Mouse (Mus musculus) cerebellum, postnatal 4 days (tissue): ENCODE measurements at regions not wholly inside any gene's neighbourhood (a gene's known extent, or its start where the extent isn't known, plus 50 kb on each side); places are given as distances from the start of the nearest gene placed in this dataset.
A peak's percentile ranks its signal among the peaks of the same experiment; 100 is the strongest.

ENCODE experiments used
- DNase-seq, 2 experiments: peaks; one replicate each; pipeline ENCODE4 v3.0.0; 2022; ENCODE audit warnings: low spot score in 2 of 2, mixed read lengths in 1 of 2

DNA sequence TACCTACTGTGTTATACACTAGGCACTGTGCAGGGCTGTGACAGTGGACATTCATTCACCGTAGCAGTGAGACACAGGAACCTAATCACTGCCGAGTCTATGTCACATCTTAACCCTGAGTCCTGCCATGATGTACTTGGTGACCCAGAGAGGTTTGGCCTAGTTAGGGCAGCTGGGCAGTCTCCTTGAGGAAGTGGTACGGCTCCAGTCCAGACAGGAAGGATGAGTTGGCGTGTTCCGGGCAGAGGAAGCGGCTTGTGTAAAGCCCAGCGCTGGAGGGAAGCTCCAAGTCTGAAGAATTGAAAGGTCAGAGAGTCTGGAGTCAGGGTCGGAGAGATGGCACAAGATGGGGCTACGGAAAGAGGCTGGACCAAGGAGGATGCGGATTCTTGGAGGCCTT, 99.4 kb upstream of the Smim15 start:
- no peak for DNase-seq

DNA sequence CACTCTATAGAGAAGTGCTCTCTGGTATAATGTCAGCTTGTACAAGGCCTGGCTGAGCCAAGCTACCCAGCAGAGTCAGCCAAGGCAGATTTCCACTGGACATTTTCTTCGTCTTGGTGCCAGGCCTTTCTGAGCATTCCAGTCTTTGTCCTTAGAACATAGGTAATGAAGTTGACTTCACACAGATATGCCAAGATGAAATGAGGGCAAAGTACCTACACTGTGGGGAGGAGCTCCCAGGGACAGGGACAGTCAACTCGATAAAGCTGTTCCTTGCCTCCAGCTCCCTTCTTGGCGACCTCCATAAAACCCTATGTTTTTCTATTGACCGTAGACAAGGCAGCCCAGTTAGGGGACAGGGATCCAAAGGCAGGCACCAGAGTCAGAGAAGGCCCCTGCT, 101.3 kb upstream of the Smim15 start:
- no peak for DNase-seq

DNA sequence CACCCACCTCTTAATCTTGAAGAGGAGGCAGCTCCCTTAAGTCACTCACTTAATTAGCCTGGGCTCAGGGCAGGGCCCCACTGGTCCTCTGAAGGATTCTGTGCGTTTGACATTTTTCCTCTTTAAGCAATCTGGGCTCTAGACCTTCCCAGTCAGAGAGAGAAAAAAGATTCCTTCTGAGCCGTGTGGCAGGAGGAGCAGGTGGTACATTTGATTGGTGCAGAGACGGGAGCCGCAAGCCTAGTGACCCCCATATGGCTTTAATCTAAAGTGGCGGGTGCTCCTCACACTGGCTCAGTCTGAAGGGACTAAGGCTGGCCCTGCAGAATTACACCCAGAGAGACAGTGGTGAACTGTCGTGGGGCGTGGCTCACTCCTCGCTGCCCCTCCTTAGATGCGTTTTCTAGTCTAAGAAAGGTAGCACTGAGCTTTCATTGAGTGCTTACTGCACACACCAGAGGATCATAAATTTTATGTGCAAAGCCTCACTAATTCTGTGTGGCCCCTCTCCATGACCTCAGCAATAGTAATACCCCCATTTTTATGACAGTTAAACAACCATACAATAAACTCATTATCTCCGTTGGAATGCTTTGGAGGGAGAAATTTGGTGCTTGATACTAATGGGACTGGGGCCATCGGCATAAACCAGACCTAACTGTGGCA, 101.8 kb upstream of the Smim15 start:
- DNase-seq: no peak

- peak in 1 of 2 experiments; percentile 27 for DNase-seq
These were observed 104.2 kb upstream of the Smim15 start for GRCm38 (mm10) chr13:107939916-107940646.

DNA sequence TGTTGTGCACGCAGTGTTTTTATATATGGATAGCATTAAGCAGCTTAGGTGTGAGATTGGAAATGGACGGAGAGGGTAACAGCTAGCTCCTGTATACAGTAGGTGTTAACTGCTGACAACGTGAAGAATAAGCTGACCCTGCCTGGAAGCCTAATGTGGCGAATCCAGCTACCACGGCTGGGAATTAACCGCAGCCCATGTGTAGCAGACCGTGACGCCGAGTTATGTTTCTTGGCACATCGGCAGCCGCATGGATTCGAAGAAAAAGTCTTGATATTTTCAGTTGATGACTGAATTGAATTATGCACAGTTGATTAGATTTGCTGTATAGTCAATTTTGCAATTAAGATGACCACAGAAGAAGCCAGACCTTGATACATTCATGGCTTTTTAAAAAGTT, 108.6 kb upstream of the Smim15 start:
- no peak for DNase-seq

- no peak for DNase-seq
These were observed 109.6 kb upstream of the Smim15 start for GRCm38 (mm10) chr13:107934691-107935090.

DNA sequence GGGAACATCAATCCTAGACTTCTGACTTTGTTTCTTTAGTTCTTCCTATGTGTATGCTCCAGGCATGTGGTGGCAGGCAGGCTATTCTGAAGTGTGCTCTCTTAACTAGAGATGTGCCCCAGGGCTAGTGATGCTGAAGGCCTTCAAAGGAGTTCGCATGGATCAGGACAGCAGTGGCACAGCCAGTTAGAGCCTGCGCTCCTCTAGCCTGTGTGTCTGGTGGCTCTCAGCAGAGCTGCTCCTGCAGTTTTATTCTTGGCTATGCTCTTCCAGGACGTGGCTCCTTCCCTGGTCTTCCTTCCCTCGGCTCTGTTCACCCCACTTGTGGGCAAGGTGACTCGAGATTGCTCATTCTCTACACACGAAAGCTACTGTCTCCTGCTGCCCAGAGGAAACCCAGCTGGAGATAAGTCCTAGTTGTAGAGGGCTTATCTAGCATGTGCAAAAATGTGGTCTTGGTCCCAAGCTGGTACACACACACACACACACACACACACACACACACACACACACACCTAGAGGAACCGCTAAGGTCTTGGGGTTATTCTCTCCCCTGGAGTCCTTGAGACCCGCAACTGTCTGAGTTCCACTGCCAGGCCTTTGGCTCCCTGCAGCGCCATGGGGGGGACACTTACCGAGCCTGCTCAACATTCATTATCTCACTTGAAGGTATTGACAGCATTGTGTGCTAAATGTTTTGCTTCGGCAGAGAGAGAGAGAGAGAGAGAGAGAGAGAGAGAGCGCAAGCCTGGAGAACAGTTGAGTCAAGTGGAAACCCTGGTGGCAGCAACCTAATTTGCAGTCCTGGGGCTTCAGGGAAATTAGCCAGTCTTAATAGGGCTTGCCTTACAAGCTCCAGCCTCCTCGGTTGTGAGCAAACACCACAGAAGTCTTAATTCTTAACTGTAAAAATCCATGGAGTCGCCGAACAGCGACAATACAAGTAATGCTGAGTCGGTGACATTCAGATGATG, 110.4 kb upstream of the Smim15 start:
- DNase-seq: no peak

DNA sequence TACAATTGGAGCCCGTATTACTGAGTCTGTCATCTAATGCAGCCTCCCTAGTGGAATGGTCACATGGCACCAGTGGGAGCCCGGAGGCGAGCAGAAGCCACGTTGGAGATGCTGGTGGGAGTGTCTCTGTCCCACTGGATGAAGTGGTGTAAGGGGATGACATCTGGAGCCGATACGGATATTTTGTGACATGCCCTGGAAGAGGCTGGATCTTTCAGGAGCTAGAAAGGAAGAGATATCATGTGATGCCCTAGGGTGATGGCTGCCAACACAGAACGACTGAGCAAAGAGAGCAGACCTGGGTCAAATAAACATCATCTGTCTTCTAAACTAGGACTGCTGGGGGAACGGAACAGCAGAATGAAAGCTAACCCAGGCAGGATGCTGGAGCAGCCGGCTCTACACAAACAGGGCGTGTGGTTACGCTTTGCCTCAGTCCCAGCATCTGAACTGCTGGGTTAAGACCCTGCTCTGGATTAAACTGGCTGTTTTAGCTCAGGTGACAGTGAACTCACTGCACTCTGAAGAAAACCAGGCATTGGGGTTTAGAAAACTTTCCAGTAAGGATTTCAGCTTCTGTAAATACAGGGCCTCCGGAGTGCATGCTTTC, 111.7 kb upstream of the Smim15 start:
- DNase-seq: no peak

DNA sequence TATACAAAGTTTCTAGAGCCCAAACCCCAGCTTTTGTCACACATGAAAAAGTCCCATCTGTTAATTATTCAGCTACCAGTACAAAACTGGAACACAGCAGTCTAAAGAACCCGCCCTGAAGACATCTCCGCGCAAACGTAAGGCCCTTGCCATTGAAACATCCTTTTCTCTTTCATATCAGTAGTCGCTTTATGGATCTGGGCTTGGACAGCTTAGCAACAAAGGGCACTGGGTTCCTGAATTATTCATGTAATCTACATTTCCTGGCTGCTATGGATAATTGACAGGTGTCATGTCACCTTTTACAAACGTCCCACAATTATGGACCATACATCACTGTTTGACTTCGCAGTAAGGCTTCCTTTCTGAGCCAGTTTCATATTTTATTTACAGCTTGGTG, 113.0 kb upstream of the Smim15 start:
- DNase-seq: no peak

DNA sequence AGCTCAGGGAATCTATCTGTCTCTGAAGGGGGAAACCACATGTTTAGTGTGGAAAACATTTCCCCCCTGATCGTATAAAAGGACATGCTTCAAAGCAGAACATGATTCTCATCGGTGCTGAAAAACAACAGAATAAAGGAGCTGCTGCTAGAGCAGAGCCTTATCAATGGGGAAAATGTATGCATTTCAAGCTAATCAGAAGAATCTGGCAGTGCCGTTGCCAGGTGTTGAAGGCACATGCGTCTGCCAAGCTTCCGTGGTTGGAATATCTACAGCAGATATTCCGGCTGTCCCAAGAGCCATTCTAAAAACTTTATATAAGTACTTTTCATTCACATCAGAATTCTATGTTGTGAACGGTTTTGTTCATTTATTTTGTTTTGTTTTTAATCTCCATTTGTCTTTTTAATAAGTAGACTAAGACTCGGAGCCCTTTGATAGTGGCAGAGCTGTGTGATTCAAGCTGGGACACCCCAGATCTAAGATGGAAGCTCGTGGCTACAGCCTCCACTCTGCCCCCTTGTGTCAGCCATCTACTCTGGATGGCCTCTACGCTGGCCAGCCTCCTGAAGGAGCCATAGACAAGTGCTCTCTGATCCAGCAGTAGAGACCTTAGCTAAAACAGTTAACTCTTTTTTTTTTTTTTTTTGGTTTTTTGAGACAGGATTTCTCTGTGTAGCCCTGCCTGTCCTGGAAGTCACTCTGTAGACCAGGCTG, 116.6 kb upstream of the Smim15 start:
- no peak for DNase-seq

DNA sequence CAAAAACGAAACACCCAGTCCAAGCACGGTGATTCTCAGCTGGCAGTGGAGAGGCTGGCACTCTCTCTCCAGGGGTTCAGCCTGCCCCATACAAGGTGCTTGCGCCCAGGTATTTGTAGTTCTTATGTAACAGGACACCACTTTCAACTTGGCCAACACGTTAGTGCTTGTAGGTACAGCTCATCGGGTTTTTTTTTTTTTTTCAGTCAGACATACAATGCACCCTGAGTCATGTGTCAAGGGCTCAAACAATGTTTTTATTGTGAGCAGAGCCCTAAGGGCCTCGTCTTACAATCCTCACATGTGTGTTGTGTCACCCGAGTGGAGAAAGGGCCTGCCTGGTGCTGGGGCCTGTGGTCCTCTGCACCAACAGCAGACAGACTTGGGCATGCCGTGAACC, 118.8 kb upstream of the Smim15 start:
- DNase-seq: no peak

DNA sequence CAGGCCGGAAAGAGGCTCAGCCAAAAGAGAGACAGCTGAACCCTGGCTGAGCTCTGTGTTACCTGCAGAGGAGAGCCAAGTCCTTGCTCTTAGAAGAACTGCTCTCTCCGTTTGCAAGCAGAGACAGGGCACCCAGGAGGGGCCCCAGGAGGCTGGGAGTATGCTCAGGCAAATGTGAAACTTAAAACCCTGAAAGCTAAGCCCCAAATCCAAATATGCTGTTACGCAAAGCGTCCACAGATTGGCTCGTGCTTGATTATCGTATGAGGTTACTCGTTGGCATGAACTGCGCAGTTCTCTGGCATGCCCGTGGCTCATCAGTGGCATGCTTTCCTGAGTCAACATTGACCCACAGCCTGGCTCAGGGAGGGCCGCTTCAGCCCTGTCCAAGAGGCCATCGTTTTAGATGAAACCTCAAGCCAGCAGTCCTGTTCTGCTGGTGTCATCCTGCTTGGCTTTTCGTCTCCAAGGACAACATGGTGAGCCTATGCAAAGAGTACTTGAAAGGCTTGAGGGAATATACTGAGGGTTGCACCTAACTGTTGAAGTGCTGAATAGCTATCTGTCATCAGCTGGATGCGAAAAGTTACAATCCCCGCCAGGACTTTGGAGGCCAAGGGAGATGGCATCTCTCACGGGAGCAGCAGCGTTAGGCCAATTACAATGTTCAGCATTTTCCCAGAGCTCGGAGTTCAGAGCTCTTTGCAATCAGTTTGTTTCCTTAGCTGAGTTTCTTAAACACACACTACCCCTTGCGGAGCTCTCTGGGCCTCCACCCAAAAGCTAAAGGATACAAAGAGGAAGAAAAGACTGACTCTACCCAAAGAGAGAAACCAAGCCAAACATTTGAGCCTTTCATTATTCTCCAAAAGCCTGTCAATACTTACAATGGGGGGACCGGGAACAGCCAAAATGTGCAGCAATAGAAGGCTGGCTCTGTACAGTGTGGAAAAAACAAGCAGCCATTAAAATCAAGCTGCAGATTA, 120.8 kb upstream of the Smim15 start:
- DNase-seq: peak in 1 of 2 experiments; percentile 19

GRCm38 (mm10) chr13:107919403-107919802, 124.8 kb upstream of the Smim15 start:
- DNase-seq: no peak

GRCm38 (mm10) chr13:107918478-107918877, 125.8 kb upstream of the Smim15 start:
- no peak for DNase-seq

DNA sequence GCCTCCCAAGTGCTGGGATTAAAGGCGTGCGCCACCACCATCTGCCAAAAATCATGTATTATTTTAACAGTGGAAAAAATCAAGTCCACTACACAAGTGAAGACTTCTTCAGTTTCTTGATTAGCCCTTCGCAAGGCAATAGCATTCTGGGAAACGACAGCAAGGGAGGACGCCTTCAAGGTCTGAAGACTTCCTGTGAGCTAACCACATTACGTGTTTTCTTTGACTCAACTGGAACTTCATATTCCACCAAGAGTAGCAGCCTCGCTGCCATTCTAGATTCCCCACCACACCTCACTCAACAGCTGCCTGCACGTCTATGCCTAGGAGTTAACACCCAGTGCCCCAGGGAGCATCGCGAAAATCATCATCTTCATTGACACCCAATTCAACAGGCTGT, 126.2 kb upstream of the Smim15 start:
- DNase-seq: no peak

GRCm38 (mm10) chr13:107917564-107917963, 126.7 kb upstream of the Smim15 start:
- no peak for DNase-seq

- no peak for DNase-seq
These were observed 134.1 kb upstream of the Smim15 start for GRCm38 (mm10) chr13:107910125-107910524.

- no peak for DNase-seq
These were observed 134.7 kb upstream of the Smim15 start for GRCm38 (mm10) chr13:107909343-107910067.

GRCm38 (mm10) chr13:107907966-107908365, 136.3 kb upstream of the Smim15 start:
- no peak for DNase-seq
